Mouse (Mus musculus): ENCODE data around the gene Tsr2.

Tsr2 gene

DNA sequence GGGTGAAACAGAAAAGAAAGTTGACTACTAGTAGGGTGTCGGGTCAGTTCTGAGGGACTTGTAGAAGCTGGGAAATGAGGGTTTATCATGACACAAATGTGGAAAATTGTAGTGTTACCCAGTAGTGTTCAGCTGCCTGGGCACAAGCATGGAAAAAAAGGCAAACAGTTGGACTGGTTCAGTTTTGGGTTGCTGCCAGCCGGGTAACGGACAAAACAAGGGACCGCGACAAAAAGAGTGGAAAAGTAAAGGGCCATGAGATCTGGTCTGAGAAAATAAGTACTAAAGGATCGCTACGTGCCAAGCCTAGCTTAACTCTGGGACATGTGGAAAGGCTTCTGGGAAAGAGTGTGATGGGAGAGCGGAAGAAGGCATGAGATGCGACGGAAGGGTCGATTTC is 50.0 kb downstream of the Tsr2 start:
- no peak for DNase-seq

- no peak for DNase-seq
Measured at GRCm38 (mm10) chrX:151045850-151046249, 50.5 kb downstream of the Tsr2 start, which contains the start of gene Fgd1. Gene Fgd1, plus strand, starts transcription at chrX:151046150.

GRCm38 (mm10) chrX:151041223-151041622 is 55.1 kb downstream of the Tsr2 start:
- peak; percentile 55 for DNase-seq
